Mouse (Mus musculus): Measurements from ENCODE around the gene Evi2a. TPM values are rescaled to one million over a fixed set of nuclear protein-coding genes. Genes with fewer than 3 reads are reported as not detected.
A peak's percentile ranks its signal among the peaks of the same experiment; 100 is the strongest.

Evi2a gene
- 1 to 10 TPM; 2.3 to 3.0 TPM for total RNA-seq (2021)
- long read RNA-seq, experiment 1, partial matches to known transcripts: 0 of 2 reads
- long read RNA-seq, experiment 1, other reads (novel, unspliced or antisense): 0 of 2 reads
- long read RNA-seq, experiment 2: 0 reads

DNA sequence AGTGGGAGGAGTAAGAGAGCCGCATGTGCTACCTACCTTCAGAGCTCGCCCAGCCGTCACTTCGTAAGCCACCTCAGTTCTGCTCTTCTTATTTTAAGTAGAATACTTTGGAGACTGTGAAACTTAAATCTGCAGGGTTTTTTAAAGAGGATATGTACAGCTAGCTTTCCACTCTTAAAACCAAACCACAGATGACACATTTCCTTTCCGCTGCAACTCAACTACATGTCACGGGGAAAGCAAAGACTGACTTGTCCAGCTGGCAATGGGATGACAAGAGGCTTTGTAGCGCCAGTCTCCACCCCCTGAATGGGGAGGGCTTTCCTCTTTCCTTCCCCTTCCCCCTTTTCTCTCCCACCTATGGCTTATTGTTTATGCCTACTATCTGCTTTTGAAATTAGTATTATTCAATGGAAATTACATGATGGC, at the start of gene Evi2a, which contains the start of gene Evi2:
Evi2a (minus strand) TSS at position 277 of the 429 bp plus-strand sequence.
Evi2 (minus strand) TSS at position 257 of the 429 bp plus-strand sequence.
- DNase-seq: no peak

DNA sequence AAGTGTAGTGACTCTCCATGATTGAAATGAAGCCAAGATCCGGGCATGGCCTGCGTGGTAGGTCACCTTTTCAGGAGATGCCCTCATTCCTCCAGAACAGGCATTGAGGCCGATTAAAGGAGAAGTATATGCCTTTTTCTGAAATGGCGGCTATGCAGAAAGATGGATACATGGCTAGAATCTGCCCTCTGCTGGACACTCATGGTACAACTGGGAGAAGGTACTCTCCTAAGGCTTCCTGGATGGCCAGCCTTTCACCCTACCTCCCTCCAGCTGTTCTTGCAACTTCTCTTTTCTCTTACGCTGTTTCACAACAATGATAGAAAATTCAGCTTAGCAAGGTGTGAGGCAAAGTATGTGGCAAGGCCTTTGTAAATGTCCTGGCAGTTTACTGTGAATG, 47.3 kb upstream of the Evi2a start:
- DNase-seq: peak; percentile 83

DNA sequence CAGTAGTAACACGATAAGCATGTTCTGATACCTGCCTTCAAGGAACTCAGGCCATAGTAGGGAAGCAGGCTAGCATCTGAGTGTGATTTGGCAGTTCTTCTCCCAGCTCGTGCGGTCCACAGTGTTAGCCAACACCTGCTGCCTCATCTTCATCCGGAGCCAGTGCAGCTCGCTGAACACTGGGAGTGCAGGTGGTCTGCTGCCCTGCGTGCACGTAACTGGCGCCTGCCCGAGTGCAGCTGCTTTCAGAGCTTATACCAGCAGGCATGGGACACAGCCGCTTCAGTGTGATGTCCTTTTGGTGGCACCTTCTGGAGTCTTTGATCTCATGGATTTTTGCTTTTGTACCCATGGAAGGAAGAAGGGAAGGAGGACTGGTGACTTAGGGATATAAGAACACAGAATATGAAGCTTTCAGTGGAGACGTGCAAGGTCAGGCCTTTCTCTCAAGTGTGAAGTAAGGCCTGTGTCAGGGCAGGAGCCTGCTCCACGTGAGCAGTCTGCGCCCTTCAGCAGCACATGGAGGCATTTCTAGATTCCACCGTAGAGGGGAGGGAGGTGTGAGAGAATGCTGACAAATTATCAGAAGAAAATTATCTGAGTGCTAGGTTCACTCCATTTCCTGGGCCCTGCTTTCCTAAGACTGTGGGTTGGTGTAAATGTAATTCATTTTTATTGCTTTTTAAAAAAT, 45.1 kb upstream of the Evi2a start:
- no peak for DNase-seq

DNA sequence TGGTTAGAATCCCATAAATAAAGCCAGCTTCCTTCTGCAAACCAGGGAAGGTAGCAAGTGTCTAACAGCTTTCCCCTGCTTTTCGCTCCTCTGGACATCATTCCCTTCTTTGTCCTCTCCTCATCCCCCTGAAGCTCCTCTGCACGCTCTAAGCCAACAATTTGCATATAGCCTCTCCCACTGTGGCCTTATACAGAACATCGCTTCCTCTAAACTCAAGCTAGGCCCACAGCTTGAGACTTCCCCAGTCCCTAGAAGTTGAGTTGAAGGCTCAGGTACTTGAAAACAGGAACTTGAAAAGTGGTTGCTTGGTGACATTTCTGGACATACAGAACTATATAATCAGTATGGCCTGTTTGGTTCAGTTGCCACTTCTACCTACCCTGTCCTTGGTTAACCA, 43.4 kb upstream of the Evi2a start:
- no peak for DNase-seq

DNA sequence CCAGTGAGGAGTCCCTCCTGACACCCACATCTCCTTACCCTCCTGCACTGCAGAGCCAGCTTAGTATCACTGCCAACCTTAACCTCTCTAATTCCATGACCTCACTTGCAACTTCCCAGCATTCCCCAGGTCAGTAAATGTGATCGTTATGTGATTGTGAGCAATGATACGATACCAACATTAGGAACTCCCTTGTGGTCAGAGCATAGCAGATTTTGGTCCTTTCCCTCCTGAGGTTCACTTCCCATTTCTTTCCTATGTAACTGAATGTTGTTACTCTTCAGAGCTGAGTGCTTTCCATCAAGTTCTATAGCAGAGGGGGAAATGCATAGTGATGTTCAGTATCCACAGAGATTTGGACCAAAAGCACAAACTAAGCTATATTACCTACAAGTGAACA, 39.9 kb upstream of the Evi2a start:
- no peak for DNase-seq

DNA sequence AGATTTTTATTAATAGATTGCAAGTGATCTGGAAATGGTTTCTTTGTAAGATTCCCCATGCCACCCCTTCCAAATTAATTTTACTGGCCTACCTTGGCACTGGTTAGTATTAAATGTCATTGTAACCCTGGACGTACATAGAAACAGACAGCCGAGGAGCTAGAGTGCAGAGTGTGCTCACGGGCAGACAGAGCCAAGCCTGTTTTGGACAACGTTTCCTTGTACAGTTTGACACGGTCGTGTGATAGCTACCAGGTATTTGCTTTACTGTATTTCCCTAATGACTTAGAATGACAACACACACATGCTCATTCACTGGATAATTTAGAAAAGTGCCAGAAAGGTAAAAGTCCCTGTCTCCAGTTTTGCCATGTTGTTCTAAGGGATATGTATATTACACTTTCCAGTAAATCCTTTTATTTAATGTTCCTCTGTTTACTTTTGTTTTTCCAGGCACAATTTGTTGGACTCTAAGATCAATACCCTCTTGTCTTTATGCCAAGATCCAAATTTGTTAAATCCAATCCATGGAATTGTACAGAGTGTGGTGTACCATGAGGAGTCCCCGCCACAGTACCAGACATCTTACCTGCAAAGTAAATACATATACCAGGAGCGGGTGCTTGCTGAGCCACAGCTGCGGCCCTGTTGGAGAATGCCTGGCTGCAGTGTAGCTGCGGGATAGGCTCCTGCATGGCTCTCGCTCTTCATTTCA, 37.9 kb upstream of the Evi2a start:
- DNase-seq: no peak

DNA sequence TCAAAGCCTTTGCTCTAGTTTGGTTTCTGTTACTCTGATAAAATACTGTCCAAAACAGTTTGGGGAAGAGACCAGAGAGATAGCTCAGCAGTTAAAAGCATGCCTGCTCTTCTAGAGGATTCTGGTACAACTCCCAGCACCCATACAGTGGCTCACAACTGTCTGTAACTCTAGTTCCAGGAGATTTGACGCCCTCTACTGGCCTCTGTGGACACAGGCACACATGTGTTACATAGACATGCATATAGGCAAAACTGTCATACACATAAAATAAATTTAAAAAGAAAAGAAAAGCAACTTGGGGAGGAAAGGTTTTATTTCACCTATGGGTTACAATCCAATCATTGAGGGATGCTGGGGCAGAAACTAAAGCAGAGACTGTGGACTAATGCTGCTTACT, 36.5 kb upstream of the Evi2a start:
- DNase-seq: no peak

DNA sequence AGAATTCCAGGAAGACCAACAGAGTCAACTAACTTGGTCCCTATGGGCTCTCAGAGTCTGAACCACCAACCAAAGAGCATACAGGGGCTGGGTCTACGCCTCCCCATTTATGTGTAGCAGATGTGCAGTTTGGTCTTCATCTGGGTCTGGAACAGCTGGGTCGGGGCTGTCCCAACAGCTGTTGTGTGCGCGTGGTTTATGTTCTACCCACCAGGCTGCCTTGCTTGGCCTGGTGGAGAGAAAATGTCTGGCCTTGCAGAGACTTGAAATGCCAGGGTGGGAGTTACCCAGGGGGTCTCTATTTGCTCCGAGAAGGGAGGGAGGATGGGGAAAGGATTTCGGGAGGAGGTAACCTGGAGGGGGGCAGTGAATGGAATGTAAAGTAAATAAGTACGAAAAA, 33.1 kb upstream of the Evi2a start:
- DNase-seq: no peak

DNA sequence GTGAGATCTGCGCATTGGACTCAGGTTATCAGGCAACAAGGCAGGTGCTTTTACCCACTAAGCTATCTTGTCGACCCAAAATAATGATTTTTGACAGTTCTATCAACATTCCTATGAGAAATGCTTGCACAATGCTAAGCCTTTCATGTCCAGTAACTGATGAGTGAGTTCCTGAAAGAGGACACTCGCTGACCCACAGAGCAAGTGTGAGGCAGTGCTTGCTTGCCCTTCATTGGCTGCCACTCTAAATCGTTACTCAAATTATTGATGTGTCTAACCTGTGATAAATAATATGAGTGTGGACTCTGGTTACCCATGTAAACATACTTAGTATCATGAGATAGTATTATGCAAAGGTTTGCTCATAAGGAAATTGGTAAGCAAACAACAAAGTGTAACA, 30.1 kb upstream of the Evi2a start:
- DNase-seq: no peak

DNA sequence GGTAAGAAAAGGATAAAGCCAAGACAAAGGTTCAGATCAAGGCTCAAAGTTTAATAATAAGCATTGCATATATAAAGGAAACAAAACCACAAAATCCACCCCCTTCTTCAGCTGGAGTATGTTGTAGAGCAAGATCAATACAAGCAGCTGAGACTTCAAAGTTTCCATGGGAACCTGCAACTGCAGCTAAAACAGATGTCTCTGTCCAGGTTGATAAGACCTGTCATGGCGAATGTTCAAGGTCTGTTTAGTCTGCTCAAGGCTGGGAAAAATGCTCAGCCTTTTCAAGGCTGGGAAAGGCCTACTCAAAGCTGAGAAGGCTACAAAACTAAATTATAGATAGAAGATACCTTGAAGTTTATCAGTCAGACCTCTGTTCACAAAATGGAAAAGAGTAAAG, 22.2 kb upstream of the Evi2a start:
- no peak for DNase-seq

DNA sequence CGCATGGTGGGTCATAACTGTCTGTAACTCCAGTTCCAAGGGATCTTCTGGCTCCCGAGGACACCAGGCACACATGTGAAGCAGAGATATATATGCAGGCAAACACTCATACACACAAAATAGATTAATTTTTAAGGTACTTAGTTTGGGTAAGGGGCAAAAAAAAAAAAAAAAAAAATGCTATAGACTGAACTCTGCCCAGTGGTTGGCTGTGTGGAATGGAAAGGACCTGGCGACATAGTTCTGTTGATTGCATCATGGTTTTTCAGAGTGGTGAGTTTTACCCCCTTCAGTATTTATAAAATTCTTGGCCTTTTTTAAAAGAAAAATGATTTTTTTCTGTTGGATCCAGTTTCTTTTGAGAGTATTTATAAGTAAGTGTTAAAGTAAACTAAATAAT, 5.9 kb upstream of the Evi2a start:
- no peak for DNase-seq

DNA sequence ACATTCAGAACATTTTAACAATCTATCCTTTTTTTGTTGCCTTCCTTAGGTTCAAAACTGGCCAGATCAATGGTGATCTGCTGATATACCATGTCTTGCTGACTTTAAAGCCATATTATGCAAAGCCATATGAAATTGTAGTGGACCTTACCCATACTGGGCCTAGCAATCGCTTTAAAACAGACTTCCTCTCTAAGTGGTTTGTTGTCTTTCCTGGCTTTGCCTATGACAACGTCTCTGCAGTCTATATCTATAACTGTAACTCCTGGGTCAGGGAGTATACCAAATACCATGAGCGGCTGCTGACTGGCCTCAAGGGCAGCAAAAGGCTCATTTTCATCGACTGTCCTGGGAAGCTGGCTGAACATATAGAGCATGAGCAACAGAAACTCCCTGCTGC, 5.1 kb upstream of the Evi2a start:
- DNase-seq: no peak

DNA sequence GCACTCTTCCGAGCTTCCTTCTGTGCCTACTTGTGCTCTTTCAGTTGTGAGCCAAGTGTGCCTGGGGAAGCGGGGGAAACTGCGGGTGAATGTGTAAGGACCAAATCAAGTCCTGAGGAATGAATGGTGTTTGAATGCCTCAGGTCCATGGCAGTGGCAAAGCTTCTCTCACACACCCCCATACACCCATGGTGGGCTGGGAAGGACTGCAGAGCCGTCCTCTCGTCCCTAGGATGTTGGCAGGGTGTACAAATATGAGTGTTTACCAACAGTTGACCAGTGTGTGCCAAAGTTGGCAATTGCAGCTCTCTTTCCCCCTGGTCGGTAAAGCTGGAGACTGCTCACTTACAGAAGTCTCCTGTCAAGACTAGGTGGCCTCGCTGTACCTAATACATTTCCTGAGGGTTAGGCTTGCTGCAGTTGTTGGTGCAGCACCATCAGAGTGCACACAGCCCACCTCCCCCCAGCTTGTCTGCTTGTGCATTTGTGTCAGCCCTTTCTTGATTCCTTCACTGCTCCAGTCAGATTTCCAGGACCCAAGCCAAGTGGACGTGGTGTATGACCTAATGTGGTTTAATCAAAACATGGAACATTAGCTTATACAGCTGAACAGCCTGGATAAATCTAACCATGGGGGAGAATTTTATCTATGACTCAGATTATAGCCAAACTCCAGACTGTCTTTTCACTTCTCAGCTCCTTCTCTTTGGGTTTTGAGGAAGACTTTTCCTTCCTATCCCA, 3.7 kb upstream of the Evi2a start:
- peak; percentile 59 for DNase-seq

DNA sequence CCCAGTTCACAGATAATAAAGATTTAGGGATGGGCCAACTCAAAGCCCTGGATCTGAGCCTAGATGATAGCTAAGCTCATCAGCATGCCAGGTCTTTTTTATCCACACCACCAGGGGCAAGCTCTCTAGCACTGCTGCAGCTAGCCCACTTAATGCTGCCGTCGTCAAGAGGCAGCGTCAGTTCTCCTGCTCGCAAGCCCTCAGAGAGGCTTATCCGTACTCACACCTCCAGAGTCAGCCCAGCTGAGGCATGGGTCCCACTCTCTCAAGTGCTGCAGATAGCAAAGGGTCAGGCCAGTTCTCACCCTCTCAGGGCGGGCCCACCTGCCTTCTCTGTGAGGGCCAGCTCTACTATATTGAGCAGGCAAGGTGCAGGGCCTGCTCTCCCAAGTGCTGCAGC, 2.9 kb upstream of the Evi2a start:
- DNase-seq: no peak

DNA sequence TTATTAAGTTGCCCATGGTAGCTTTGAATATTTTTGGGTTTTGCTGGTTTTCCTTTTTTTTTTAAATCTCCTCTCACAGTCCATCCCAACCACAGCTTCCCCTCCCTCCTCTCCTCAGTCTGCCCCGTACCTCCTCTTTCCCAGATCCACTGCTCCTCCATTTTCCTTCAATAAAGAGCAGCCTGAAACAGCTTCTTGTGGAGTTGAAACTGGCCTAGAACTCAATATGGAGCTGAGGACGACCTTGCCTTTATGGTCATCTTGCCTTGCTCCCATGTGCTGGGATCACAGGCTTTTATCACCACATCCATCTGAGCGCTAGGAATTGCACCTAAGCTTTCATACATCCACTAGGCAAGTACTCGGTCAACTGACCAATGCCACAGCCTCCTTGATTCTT, 1.1 kb upstream of the Evi2a start:
- DNase-seq: no peak

DNA sequence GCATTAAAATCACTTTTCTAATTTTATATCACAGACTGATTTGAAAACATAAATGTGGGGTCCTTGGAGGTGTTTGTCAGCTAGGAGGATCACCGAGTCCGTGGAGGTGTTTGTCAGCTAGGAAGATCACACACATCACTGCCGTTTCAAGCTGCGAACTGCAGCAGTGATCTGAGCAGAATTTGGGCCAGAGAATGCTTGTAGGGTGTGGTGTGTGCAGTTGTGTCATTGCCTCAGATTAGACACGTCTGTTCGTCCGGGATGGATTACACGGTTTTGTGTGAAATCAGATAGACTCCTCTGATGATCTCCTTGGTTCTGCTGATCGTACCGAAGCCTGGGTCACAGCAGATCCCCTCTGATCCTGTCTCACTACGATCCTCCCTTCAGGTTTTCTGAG, 365 bp upstream of the Evi2a start:
- no peak for DNase-seq

DNA sequence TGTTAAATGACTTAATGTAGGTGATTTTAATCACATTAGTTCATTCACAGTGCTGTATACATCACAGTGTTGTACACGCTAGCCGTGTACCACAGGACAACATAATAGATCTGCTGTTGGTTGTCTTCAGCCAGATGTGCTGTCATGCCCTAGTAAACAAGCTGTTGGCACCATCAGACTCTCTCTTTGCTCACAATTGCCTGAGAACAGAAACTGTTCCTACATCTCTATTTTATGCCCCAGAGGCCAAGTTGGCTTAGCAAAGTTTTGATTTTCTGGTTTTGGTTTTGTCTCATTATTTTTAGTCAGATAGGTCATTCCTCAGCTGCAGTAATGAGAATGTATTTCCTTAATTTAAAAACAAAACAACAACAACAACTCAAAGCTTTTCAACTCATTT, 673 bp downstream of the Evi2a start:
- DNase-seq: no peak

DNA sequence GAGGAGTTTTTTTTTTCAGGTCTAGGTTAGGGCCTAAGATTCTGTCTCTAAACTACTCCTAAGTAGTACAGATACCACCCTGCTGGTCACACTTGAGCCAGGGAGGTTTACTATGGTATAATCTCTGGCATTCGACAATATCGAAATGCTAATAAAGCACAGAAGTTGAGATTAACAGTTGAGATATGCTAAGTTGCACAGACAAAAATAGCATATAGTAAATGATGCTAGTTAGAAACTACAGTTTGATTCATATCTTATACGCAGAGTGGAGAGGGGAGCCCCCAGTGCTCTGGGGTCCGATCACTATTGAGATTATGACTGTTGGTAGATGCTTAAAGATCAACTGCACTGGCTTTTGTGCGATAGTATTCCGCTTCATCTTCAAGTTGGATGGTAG, 1.2 kb downstream of the Evi2a start:
- no peak for DNase-seq

DNA sequence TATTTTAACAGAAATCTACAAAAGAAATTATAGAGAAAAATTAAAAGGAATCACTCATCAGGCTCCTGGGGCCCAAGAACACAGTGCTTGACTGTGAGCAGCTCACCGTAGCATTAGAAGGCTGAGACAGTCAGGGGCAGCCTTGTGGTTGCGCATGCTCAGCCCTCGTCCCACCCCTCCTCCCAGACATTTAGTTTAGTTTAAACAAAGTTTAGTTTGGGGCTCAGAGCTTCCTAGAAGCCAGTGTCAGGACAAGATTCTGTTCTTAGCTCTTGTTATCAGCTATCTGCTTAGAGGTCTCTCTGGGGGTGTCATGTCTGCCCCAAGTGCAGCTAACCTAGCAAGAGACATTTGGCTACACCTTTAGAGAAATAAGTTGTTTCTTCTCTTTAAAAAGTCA, 1.8 kb downstream of the Evi2a start:
- no peak for DNase-seq

DNA sequence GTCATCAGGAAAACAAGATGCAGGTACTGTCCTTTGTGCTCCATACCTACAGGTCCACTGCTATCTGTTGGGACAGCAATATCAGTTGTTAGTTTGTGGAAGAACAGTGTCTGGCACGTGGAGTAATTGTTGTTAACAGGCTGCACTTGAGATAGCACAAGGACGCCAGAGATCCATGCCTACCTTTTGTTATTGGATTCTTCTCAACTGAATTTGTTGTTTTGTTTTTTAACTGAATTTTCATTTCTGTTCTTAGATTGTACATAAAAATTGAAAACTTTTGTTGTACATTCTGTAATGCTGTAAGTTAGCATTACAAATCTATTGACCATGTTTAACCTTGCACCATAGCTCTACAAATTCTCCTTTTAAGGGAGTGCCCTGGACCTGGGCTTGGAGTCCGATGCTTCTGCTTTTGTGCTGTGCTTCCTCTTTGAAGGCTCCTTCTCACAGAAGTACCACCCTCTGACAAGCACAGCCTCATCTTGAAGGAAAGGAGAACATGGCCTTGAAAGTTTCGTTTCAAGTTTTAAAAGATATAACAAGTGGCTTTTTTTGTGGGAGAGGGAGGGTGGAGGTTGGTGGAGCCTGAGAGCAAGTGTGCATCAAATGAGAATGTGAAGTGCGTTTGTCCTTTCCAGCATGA, 2.5 kb downstream of the Evi2a start:
- no peak for DNase-seq

DNA sequence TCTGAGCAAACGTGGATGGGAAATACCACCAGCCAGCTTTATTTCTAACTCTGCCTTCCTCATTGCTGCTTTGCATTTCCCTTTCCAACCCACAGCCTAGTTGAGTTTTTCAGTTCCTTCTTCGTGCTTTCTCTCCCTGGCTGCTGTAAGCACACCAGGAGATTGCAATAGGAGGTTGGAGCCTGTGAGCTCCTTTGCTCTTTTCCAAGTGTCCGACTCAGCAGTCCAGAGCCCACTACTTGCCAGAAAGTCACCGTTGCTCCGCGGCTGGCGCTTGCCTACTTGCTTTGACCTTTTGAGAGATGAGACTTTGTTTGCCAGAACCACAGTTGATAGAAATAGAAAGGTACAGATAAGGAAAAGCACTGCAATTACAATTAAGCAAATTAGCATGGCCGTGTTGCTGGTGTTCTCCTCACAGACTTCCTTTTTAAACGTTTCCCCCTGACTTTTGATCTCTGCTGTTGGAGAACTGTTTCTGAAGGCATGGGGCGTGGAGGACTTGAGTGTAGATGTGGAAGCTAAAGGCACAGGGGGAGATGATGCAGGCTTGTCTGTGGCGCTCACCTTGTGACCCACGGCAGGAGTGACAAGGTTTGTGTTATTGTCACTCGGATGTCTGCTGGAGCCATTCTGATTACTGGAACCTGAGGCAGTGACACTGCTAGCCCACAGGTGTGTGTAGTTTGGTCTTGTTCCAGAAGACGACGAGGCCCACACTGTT, 3.2 kb downstream of the Evi2a start:
- DNase-seq: peak; percentile 39

DNA sequence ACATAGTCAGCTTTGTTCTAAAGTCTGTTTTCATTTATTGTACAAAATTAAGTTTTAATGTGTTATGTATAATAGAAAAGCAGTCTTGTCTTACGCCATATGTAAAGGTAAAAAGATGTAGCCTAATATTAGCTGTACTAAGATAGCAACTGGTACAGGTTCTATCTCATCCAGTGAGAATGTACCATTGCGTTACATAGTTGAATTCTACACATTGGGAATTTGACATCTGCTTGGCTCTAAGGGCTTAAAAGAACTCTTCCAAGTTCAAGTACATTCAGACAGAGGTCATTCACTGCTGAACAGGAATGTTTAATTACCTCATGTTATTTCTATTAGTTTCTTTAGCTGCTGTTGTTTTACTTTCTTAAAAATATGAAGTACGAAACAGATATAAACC, 3.9 kb downstream of the Evi2a start:
- no peak for DNase-seq
